Mouse (Mus musculus) forebrain, postnatal 0 days (tissue): ENCODE data around the gene Dapk1. TPM values are rescaled to one million over a fixed set of nuclear protein-coding genes. Genes with fewer than 3 reads are reported as not detected.

ENCODE experiments used
- ATAC-seq: fragments of 200-750 bp; cut with Nextera tagmentation; 2 replicates; pipeline ENCODE4 v1.8.0; 2017; ENCODE audit warnings: mild to moderate bottlenecking, moderate library complexity
- DNase-seq: peaks from one replicate; pipeline ENCODE4 v3.0.0-alpha.2; 2015
- H3K27ac ChIP-seq: fragments of 300-500 bp; sonication (generic); 2 replicates; pipeline ENCODE4 v1.5.1; 2014; ENCODE audit warnings: low read depth, mild to moderate bottlenecking, antibody characterized with exemption, low read length, moderate library complexity, mixed read lengths
- H3K27me3 ChIP-seq: fragments of 300-500 bp; sonication (generic); 2 replicates; pipeline ENCODE4 v1.6.1; 2014; ENCODE audit warnings: mild to moderate bottlenecking, low read length, mixed read lengths; ENCODE audit not compliant: insufficient read depth
- H3K36me3 ChIP-seq: fragments of 300-500 bp; sonication (generic); 2 replicates; pipeline ENCODE4 v1.6.1; 2014; ENCODE audit warnings: mild to moderate bottlenecking, moderate library complexity; ENCODE audit not compliant: insufficient read depth
- H3K4me1 ChIP-seq: fragments of 300-500 bp; sonication (generic); 2 replicates; pipeline ENCODE4 v1.6.1; 2014; ENCODE audit warnings: antibody characterized with exemption; ENCODE audit not compliant: insufficient read depth
- H3K4me2 ChIP-seq: fragments of 300-500 bp; sonication (generic); 2 replicates; pipeline ENCODE4 v1.6.1; 2014; ENCODE audit warnings: low read depth, mild to moderate bottlenecking, moderate library complexity
- H3K4me3 ChIP-seq: fragments of 300-500 bp; sonication (generic); 2 replicates; pipeline ENCODE4 v1.5.1; 2014; ENCODE audit warnings: low read depth, low read length, mixed read lengths
- H3K9ac ChIP-seq: fragments of 300-500 bp; sonication (generic); 2 replicates; pipeline ENCODE4 v1.6.1; 2014; ENCODE audit warnings: mild to moderate bottlenecking
- H3K9me3 ChIP-seq: fragments of 300-500 bp; sonication (generic); 2 replicates; pipeline ENCODE4 v1.6.1; 2016; ENCODE audit warnings: low read length
- CTCF ChIP-seq: sonication (generic); IDR thresholded peaks from 2 replicates; pipeline ENCODE4 v1.5.1; 2016; ENCODE audit warnings: antibody characterized with exemption, control low read depth, low read depth
- WGBS: fragments of 180-500 bp; shearing (Covaris S2); extraction: QIAGEN DNeasy Blood & Tissue Kit; methylation state at CpG from one replicate; pipeline ENCODE4 v1.1.7; 2014; 5-methylcytosine and 5-hydroxymethylcytosine counted together
- polyA plus RNA-seq: library from polyadenylated mRNA; unstranded; fragments of >200 nt; fragmentation: Nextera tagmentation; extraction: Ambion mirVana; gene quantifications from 2 replicates; pipeline ENCODE4 v1.2.1, GENCODE M21; 2015
- total RNA-seq: library from RNA; depleted of rRNA; stranded (reverse); fragments of >200 nt; gene quantifications from 2 replicates; pipeline ENCODE4 v1.2.3, GENCODE M21; 2014

Gene Dapk1
- total and polyA plus RNA-seq, 2 experiments from 2014 or later: 35.6 to 72.6 TPM

- WGBS: 31% methylated on average over 15 of the region's 15 CpGs
- Histone ChIP-seq H3K9ac (no peak overlapping the region), H3K27ac (no peak overlapping the region), H3K9me3 (no peaks in the 10 kb centered on the region), H3K4me2 (no peak overlapping the region), H3K27me3 (no peaks in the 10 kb centered on the region), H3K36me3 (no peaks in the 10 kb centered on the region), H3K4me3 (no peak overlapping the region), H3K4me1 (no peaks in the 10 kb centered on the region)
- DNase-seq (no peak), ATAC-seq (0 out of 2 replicates have a peak, but pooled peaks have one; percentile 14)
- no peak for TF ChIP-seq CTCF
These were observed 26.3 kb downstream of the Dapk1 start for GRCm38 (mm10) chr13:60627843-60628656.

DNA sequence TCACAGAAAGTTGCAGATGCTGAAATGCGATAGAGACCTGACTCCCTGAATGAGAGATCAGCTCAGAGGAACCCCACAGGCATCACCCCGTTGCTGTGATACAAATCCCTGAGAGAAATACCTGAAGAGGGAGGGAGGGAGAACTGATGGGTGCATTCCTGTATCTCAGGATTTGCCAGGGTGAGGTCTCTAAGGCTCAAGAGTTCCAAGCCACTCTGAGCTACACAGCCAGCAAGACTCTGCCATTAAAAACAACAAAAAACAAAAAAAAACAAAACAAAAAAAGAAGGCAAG, 26.9 kb downstream of the Dapk1 start:
- no peak for ATAC-seq
- H3K4me2 ChIP-seq: no peak overlapping the region

DNA sequence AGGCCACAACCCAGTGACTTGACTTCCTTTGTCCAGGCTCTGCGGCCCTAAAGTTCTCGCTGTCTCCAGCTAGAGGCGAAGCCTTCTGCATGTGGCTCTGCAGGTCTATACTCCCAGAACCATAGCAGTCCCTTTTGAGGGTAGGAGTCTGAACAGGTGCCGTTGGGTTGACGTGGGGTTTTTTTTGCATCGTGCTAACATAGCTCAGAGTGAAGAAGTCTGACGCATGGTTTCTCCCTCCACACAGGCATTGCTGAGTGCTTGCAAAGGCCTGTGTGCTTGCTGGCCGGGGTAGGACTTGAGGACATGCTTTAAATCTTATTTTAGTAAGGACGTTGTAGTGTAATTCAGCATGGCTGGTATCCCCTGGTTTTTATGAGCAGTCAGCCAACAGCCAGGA, 27.7 kb downstream of the Dapk1 start:
- Histone ChIP-seq H3K4me3 (no peak overlapping the region), H3K4me1 (no peaks in the 10 kb centered on the region), H3K9ac (no peak overlapping the region), H3K4me2 (no peak overlapping the region), H3K9me3 (no peaks in the 10 kb centered on the region), H3K27me3 (no peaks in the 10 kb centered on the region), H3K36me3 (no peaks in the 10 kb centered on the region), H3K27ac (no peak overlapping the region)
- TF ChIP-seq CTCF: no peak
- DNase-seq (no peak), ATAC-seq (no peak)
- 93% methylated on average over 9 of the region's 9 CpGs for WGBS

More for the DNA sequence above, 26.9 kb downstream of the Dapk1 start:
- H3K27me3 ChIP-seq: no peaks in the 10 kb centered on the region
- no peak for DNase-seq
- H3K4me1 ChIP-seq: no peaks in the 10 kb centered on the region
- H3K9ac ChIP-seq: no peak overlapping the region
- no peak for TF ChIP-seq CTCF
- no peaks in the 10 kb centered on the region for H3K9me3 ChIP-seq
- H3K36me3 ChIP-seq: no peaks in the 10 kb centered on the region
- H3K4me3 ChIP-seq: no peak overlapping the region
- WGBS: 4% methylated on average over 2 of the region's 2 CpGs
- no peak overlapping the region for H3K27ac ChIP-seq

- no peak for TF ChIP-seq CTCF
- peak; percentile 21; the same call in 1 of the 2 replicates for ATAC-seq
- no peaks in the 10 kb centered on the region for H3K4me1 ChIP-seq
- H3K27ac ChIP-seq: no peak overlapping the region
- WGBS: 38% methylated on average over 6 of the region's 6 CpGs
- H3K4me2 ChIP-seq: no peak overlapping the region
- H3K9ac ChIP-seq: no peak overlapping the region
- no peaks in the 10 kb centered on the region for H3K27me3 ChIP-seq
- H3K4me3 ChIP-seq: no peak overlapping the region
- no peaks in the 10 kb centered on the region for H3K36me3 ChIP-seq
- no peaks in the 10 kb centered on the region for H3K9me3 ChIP-seq
- DNase-seq: no peak
These were observed 32.2 kb downstream of the Dapk1 start for GRCm38 (mm10) chr13:60633945-60634344.

DNA sequence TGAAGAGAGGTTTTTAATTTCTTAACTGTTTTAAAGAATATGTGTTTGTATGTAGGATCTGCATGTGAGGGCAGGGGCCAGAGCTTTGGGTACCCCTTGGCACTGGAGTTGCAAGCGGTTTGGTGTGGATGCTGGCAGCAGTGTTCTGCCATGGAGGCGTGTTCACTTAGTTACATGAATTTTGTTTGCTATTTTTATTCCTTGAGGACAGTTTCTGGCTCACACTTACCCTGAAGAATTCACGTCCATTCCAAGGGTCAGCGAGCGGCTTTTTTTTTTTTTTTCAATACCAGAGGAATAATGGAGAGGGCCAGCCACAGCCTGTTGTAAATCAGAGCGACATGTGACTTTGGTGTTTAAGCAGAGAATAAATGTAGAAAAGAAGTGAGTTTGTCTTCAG, 33.9 kb downstream of the Dapk1 start:
- Histone ChIP-seq H3K4me2 (no peak overlapping the region), H3K4me3 (no peak overlapping the region), H3K4me1 (no peaks in the 10 kb centered on the region), H3K27ac (no peak overlapping the region), H3K9ac (no peak overlapping the region), H3K9me3 (no peaks in the 10 kb centered on the region), H3K27me3 (no peaks in the 10 kb centered on the region), H3K36me3 (no peaks in the 10 kb centered on the region)
- ATAC-seq (no peak), DNase-seq (no peak)
- WGBS: 77% methylated on average over 6 of the region's 6 CpGs
- TF ChIP-seq CTCF: no peak

DNA sequence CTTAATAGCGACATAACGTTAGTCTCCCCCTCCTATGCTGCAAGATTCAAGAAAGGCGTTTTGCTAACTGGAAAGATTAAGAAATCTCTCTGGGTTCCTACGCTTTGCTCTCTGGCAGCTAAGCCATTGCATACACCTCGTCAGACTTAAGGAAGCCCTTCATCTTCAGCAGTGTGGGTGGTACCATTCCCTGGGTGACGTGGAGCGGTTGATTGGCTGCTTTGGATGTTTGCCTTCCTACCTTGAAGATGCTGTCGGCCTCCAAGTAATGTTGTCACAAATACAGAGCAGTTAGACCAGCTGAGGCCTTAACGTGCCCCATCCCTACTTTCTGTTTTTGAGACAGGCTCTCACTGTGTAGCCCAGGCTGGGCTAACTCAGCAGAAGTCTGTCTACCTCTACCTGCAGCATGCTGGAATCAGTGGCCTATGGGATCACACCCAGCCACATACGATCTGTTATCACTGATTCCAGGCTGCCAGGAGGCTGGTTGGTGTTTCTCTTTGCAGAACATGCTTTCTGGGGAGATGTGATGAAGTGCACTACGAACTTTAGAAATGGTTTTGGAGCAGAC, 37.8 kb downstream of the Dapk1 start:
- TF ChIP-seq CTCF: no peak
- DNase-seq (no peak), ATAC-seq (no peak)
- H3K27ac ChIP-seq: no peak overlapping the region
- H3K27me3 ChIP-seq: no peaks in the 10 kb centered on the region
- WGBS: 69% methylated on average over 11 of the region's 11 CpGs
- H3K36me3 ChIP-seq: no peaks in the 10 kb centered on the region; the same call in 1 of the 2 replicates
- no peak overlapping the region for H3K4me3 ChIP-seq
- no peaks in the 10 kb centered on the region for H3K9me3 ChIP-seq
- H3K9ac ChIP-seq: no peak overlapping the region
- H3K4me2 ChIP-seq: no peak overlapping the region
- H3K4me1 ChIP-seq: no peaks in the 10 kb centered on the region

DNA sequence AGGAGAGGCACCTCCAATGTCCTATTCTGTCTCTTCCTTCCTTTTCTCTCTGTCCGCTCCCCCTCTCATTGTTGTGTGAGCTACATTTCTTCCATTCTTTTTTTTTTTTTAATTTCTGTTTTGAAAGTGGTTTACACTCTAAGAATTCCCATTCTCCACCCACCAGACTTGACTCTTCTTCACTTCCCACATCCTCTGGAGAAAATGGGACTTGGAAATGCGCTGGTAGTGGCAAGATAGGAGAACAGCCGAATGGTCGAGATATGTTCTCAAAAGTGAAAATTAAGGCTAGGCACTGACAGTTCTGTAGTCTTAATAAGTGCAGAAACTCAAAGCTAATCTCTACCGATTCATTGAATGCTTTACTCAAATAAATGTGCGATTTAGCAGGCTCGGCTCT, 38.7 kb downstream of the Dapk1 start:
- H3K36me3 ChIP-seq: no peaks in the 10 kb centered on the region; the same call in 1 of the 2 replicates
- no peak for DNase-seq
- no peaks in the 10 kb centered on the region for H3K9me3 ChIP-seq
- TF ChIP-seq CTCF: no peak
- no peaks in the 10 kb centered on the region for H3K4me1 ChIP-seq
- no peaks in the 10 kb centered on the region for H3K27me3 ChIP-seq
- no peak overlapping the region for H3K27ac ChIP-seq
- no peak overlapping the region for H3K4me2 ChIP-seq
- H3K4me3 ChIP-seq: no peak overlapping the region
- ATAC-seq: no peak
- no peak overlapping the region for H3K9ac ChIP-seq
- WGBS: 88% methylated on average over 7 of the region's 7 CpGs
